Mouse (Mus musculus): Measurements from ENCODE around the gene Dhrs7b. TPM values are rescaled to one million over a fixed set of nuclear protein-coding genes. Genes with fewer than 3 reads are reported as not detected.
A peak's percentile ranks its signal among the peaks of the same experiment; 100 is the strongest.

Dhrs7b gene
- 31.0 and 32.3 TPM in 2 replicates for polyA plus RNA-seq (2015; fragmentation: Nextera tagmentation; extraction: Ambion mirVana)

GRCm38 (mm10) chr11:60830433-60831052 lies at the start of gene Dhrs7b:
TSS of gene Dhrs7b (plus strand) at chr11:60830631.
- peak; percentile 99 for ATAC-seq (replicated peaks)
- under 1% methylated on average over 34 of the region's 34 CpGs for WGBS
- no peaks in the 10 kb centered on the region for H3K9me3 ChIP-seq
- peak within 1 kb of the TSS; percentile 85 for H3K27ac ChIP-seq (replicated peaks)
- H3K27me3 ChIP-seq, result no peaks in the 10 kb centered on the region
- H3K9ac ChIP-seq (replicated peaks), result peak within 1 kb of the TSS; percentile 84
- no peaks in the 10 kb centered on the region for H3K36me3 ChIP-seq
- H3K4me3 ChIP-seq, result peak within 1 kb of the TSS; percentile 90
- H3K4me1 ChIP-seq, result peaks cover 11% of the 10 kb centered on the region
- peak within 1 kb of the TSS; percentile 69 for H3K4me2 ChIP-seq (replicated peaks)

DNA sequence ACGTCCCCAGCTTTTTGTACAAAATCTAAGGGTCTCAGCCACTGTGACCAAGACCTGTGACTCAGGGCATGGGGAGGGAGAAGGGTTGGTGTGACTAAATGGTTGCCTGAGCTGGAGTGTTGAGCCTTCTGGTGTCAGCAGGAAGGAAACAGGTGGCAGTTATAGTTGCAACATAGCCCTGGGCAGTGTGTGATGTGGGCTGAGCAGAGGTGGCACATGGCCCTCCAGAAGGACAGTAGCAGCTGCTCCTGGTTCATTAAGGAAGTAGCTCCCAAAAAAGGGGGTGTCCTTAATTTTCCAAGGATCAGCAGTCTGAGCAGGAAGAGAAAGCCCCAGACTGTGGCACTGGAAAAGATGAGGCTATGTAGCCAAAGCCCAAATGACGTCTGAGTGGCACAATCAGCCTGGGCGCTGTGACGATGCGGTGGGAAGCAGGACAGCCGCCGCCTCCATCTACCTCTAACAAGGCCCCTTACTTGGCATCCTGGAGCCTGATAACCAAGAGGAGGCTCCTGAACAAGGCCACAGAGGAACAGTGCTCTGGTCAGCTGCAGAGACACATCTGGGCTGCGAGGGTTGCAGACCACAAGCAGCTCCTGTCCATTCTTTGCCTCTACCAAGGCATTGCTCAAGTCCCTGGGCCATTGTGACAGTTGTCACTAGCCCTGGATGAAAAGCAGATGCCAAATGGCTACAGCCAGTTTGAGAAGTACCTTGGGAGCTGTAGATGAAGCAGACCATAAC lies 46.1 kb upstream of the Dhrs7b start:
- 94% methylated on average over 8 of the region's 8 CpGs for WGBS
- H3K4me1 ChIP-seq, result peaks cover 40% of the 10 kb centered on the region
- H3K9ac ChIP-seq (replicated peaks), result no peak overlapping the region
- no peak overlapping the region for H3K27ac ChIP-seq (replicated peaks)
- ATAC-seq (replicated peaks), result no peak
- H3K4me3 ChIP-seq, result no peak overlapping the region
- H3K36me3 ChIP-seq, result peaks cover 63% of the 10 kb centered on the region
- no peaks in the 10 kb centered on the region for H3K27me3 ChIP-seq
- no peak overlapping the region for H3K4me2 ChIP-seq (replicated peaks)
- no peaks in the 10 kb centered on the region for H3K9me3 ChIP-seq

- H3K27ac ChIP-seq (replicated peaks), result no peak overlapping the region
- no peak overlapping the region for H3K9ac ChIP-seq (replicated peaks)
- ATAC-seq (replicated peaks), result no peak
- H3K36me3 ChIP-seq, result peaks cover 63% of the 10 kb centered on the region
- H3K4me3 ChIP-seq, result no peak overlapping the region
- H3K4me1 ChIP-seq, result peaks cover 8% of the 10 kb centered on the region
- H3K4me2 ChIP-seq (replicated peaks), result no peak overlapping the region
- no peaks in the 10 kb centered on the region for H3K9me3 ChIP-seq
- WGBS, result 61% methylated on average over 1 of the region's 1 CpGs
- no peaks in the 10 kb centered on the region for H3K27me3 ChIP-seq
These were observed 42.8 kb upstream of the Dhrs7b start for GRCm38 (mm10) chr11:60787595-60787994.

DNA sequence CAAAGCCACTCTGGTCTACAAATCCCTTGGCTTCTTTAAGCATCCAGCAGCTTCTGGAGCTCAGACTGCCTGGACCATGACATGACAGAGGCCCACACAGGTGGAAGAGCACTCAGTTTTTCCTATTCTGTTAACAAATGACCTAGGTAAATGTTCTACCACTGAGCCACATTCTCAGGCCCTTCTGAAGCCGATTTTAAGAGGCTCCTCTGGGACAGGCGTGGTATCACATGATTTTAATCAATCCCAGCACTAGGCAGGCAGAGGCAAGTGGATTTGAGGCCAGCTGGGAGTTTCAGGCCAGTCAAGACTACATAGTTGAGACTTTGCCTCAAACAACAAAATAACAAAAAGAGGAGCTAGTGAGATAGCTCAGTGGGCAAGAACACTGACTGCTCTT lies 40.0 kb upstream of the Dhrs7b start:
- Histone ChIP-seq H3K9ac (replicated peaks) (no peak overlapping the region), H3K4me2 (replicated peaks) (no peak overlapping the region), H3K36me3 (peaks cover 42% of the 10 kb centered on the region), H3K9me3 (no peaks in the 10 kb centered on the region), H3K4me1 (peaks cover 3% of the 10 kb centered on the region; the same call in 1 of the 2 replicates), H3K4me3 (no peak overlapping the region), H3K27ac (replicated peaks) (no peak overlapping the region), H3K27me3 (no peaks in the 10 kb centered on the region)
- no peak for ATAC-seq (replicated peaks)
- WGBS, result 91% methylated on average over 2 of the region's 2 CpGs

- WGBS, result 92% methylated on average over 11 of the region's 11 CpGs
These were observed 34.1 kb upstream of the Dhrs7b start for GRCm38 (mm10) chr11:60796342-60796741.

DNA sequence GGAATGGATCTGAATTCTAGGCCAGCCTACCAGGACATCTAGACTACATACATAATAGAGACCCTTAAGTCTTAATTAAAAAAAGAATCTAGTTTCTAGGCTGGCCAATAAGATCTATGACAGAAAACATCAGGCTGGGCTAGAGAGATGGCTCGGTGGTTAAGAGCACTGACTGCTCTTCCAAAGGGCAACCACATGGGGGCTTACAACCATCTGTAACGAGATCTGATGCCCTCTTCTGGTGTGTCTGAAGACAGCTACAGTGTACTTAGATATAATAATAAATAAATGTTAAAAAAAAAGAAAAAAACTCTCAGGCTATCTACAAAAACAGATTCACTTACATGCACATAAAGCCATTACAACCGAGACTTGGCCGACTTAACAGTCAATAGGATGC lies 30.5 kb upstream of the Dhrs7b start:
- no peaks in the 10 kb centered on the region for H3K36me3 ChIP-seq

More at GRCm38 (mm10) chr11:60796342-60796741, 34.1 kb upstream of the Dhrs7b start:
- H3K36me3 ChIP-seq, result no peaks in the 10 kb centered on the region
- H3K4me2 ChIP-seq (replicated peaks), result no peak overlapping the region
- no peak overlapping the region for H3K9ac ChIP-seq (replicated peaks)
- no peak for ATAC-seq (replicated peaks)
- H3K27me3 ChIP-seq, result no peaks in the 10 kb centered on the region
- H3K4me1 ChIP-seq, result no peaks in the 10 kb centered on the region
- no peaks in the 10 kb centered on the region for H3K9me3 ChIP-seq
- no peak overlapping the region for H3K27ac ChIP-seq (replicated peaks)
- no peak overlapping the region for H3K4me3 ChIP-seq

GRCm38 (mm10) chr11:60800892-60801291 lies 29.5 kb upstream of the Dhrs7b start:
- no peaks in the 10 kb centered on the region for H3K36me3 ChIP-seq
- H3K27ac ChIP-seq (replicated peaks), result no peak overlapping the region
- no peaks in the 10 kb centered on the region for H3K4me1 ChIP-seq
- WGBS, result 92% methylated on average over 1 of the region's 1 CpGs
- no peaks in the 10 kb centered on the region for H3K9me3 ChIP-seq
- no peak overlapping the region for H3K9ac ChIP-seq (replicated peaks)
- H3K27me3 ChIP-seq, result no peaks in the 10 kb centered on the region
- no peak overlapping the region for H3K4me3 ChIP-seq
- no peak for ATAC-seq (replicated peaks)
- H3K4me2 ChIP-seq (replicated peaks), result no peak overlapping the region

More for the DNA sequence above, 30.5 kb upstream of the Dhrs7b start:
- H3K9me3 ChIP-seq, result no peaks in the 10 kb centered on the region
- no peaks in the 10 kb centered on the region for H3K27me3 ChIP-seq
- no peak overlapping the region for H3K4me2 ChIP-seq (replicated peaks)
- no peak overlapping the region for H3K9ac ChIP-seq (replicated peaks)
- WGBS, result 87% methylated on average over 4 of the region's 4 CpGs
- no peaks in the 10 kb centered on the region for H3K4me1 ChIP-seq
- H3K27ac ChIP-seq (replicated peaks), result no peak overlapping the region
- H3K4me3 ChIP-seq, result no peak overlapping the region
- no peak for ATAC-seq (replicated peaks)

DNA sequence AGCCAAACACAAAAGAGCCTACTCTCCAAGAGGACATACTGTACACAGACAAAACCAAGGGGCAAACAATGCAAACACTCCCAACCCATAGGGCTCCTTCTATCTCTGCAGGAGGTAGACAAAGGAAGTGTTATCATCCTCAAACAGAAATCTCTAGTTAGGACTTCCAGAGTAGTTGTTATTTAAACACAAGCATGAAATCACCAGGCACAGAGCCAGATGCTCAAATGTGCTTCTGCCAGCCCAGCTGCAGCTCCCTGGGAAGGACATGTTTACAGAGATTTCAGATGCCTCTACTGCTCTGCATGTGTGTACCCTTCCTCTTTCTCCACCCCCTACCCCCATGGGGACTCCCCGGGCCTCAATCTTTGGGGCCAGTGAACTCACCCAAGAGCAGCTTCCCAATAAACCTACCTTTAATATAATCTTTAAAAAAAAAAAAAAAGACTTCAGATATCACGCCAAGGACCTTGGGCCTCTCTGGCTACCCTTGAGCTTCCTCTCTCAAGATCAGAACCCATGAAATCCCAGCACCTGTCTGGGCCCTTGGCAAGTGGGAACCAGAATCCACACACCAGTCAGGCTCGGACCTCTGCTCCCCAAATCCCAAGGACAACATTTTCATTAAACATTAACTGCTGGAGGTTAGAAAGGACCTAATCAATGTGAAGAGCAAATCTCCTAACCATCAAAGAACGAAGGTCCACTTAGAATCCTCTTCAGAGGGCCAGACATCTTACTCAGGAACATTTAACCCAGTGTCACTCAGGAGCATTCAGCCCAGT lies 22.0 kb upstream of the Dhrs7b start:
- Histone ChIP-seq H3K4me2 (replicated peaks) (no peak overlapping the region), H3K4me3 (no peak overlapping the region), H3K4me1 (peaks cover 19% of the 10 kb centered on the region), H3K9me3 (no peaks in the 10 kb centered on the region), H3K9ac (replicated peaks) (no peak overlapping the region), H3K36me3 (no peaks in the 10 kb centered on the region), H3K27ac (replicated peaks) (no peak overlapping the region; the same call in 1 of the 2 replicates), H3K27me3 (no peaks in the 10 kb centered on the region)
- ATAC-seq (replicated peaks), result no peak
- WGBS, result 75% methylated on average over 4 of the region's 4 CpGs

GRCm38 (mm10) chr11:60809546-60809945 lies 20.9 kb upstream of the Dhrs7b start:
- 64% methylated on average over 1 of the region's 1 CpGs for WGBS
- Histone ChIP-seq H3K4me2 (replicated peaks) (peak overlapping the region; percentile 95; the same call in 1 of the 2 replicates), H3K27ac (replicated peaks) (no peak overlapping the region), H3K4me1 (peaks cover 19% of the 10 kb centered on the region), H3K36me3 (no peaks in the 10 kb centered on the region), H3K27me3 (no peaks in the 10 kb centered on the region), H3K4me3 (peak overlapping the region; percentile 48; the same call in 1 of the 2 replicates), H3K9me3 (no peaks in the 10 kb centered on the region), H3K9ac (replicated peaks) (no peak overlapping the region)
- ATAC-seq (replicated peaks), result no peak

- no peak for ATAC-seq (replicated peaks)
- no peaks in the 10 kb centered on the region for H3K27me3 ChIP-seq
- no peaks in the 10 kb centered on the region for H3K36me3 ChIP-seq
- H3K27ac ChIP-seq (replicated peaks), result no peak overlapping the region
- H3K9ac ChIP-seq (replicated peaks), result peak overlapping the region; percentile 29
- no peaks in the 10 kb centered on the region for H3K9me3 ChIP-seq
- WGBS, result 12% methylated on average over 14 of the region's 14 CpGs
- peak overlapping the region; percentile 95 for H3K4me2 ChIP-seq (replicated peaks)
- H3K4me3 ChIP-seq, result peak overlapping the region; percentile 48
- H3K4me1 ChIP-seq, result peaks cover 19% of the 10 kb centered on the region
These were observed 20.1 kb upstream of the Dhrs7b start for GRCm38 (mm10) chr11:60810046-60810965.

GRCm38 (mm10) chr11:60811054-60811460 lies 19.4 kb upstream of the Dhrs7b start:
- H3K9me3 ChIP-seq, result no peaks in the 10 kb centered on the region
- WGBS, result under 1% methylated on average over 29 of the region's 29 CpGs
- peaks cover 19% of the 10 kb centered on the region for H3K4me1 ChIP-seq
- peak overlapping the region; percentile 48 for H3K4me3 ChIP-seq
- peak overlapping the region; percentile 95 for H3K4me2 ChIP-seq (replicated peaks)
- H3K9ac ChIP-seq (replicated peaks), result peak overlapping the region; percentile 29
- no peak overlapping the region for H3K27ac ChIP-seq (replicated peaks)
- peak; percentile 99 for ATAC-seq (replicated peaks)
- H3K27me3 ChIP-seq, result no peaks in the 10 kb centered on the region
- H3K36me3 ChIP-seq, result no peaks in the 10 kb centered on the region

Measured in forebrain, embryonic 15.5 days (tissue).